Mouse (Mus musculus): Measurements from ENCODE around the gene Nova2.

Gene Nova2

GRCm38 (mm10) chr7:19007026-19007977 lies 81.6 kb downstream of the Nova2 start:
- DNase-seq (ENCODE audit: low spot score in 2 of 2), result no peak

- DNase-seq (ENCODE audit: low spot score in 2 of 2), result no peak
Measured at GRCm38 (mm10) chr7:19010581-19010980, 84.9 kb downstream of the Nova2 start.

- no peak for DNase-seq (ENCODE audit: low spot score in 2 of 2)
Measured at GRCm38 (mm10) chr7:19012025-19012621, 86.4 kb downstream of the Nova2 start.

GRCm38 (mm10) chr7:19012882-19013281 lies 87.2 kb downstream of the Nova2 start:
- no peak for DNase-seq (ENCODE audit: low spot score in 2 of 2)

GRCm38 (mm10) chr7:19014452-19014851 lies 88.8 kb downstream of the Nova2 start:
- no peak for DNase-seq (ENCODE audit: low spot score in 2 of 2)

Data from right cerebral cortex, adult 2 months (tissue).